Mouse (Mus musculus) bone marrow, adult 2 months (tissue): ENCODE measurements around the gene Cd2ap. TPM values are rescaled to one million over a fixed set of nuclear protein-coding genes. Genes with fewer than 3 reads are reported as not detected.

Experiments
- H3K27ac ChIP-seq: fragments of 200-500 bp; 2 replicates; pipeline ENCODE4 v1.5.1; 2012; ENCODE audit warnings: low read depth, mild to moderate bottlenecking, control low read depth, inconsistent platforms, low read length; ENCODE audit not compliant: control insufficient read depth, poor library complexity, insufficient read depth
- H3K4me1 ChIP-seq: fragments of 200-500 bp; 2 replicates; pipeline ENCODE4 v1.6.1; 2011; ENCODE audit warnings: low read length; ENCODE audit not compliant: control insufficient read depth, insufficient read depth
- H3K4me3 ChIP-seq: fragments of 200-500 bp; replicated peaks from 2 replicates; pipeline ENCODE3; 2011; ENCODE audit warnings: mild to moderate bottlenecking, low read depth, low read length, control low read depth; ENCODE audit not compliant: control insufficient read depth
- CTCF ChIP-seq: fragments of 200-500 bp; IDR thresholded peaks from 2 replicates; pipeline ENCODE4 v1.5.1; 2011; ENCODE audit warnings: low read length, control low read depth; ENCODE audit not compliant: control insufficient read depth, insufficient read depth
- POLR2A ChIP-seq: fragments of 200-500 bp; IDR thresholded peaks from 2 replicates; pipeline ENCODE4 v1.6.1; 2011; ENCODE audit warnings: low read depth, mild to moderate bottlenecking, control low read depth, low read length, borderline replicate concordance; ENCODE audit not compliant: control insufficient read depth
- WGBS: fragments of 180-500 bp; shearing (Covaris S2); methylation state at CpG from one replicate; pipeline ENCODE4 v1.1.7; 2018; 5-methylcytosine and 5-hydroxymethylcytosine counted together
- polyA plus RNA-seq: library from polyadenylated mRNA; stranded (reverse); fragments of >200 nt; gene quantifications from 2 replicates; pipeline ENCODE4 v1.2.4, GENCODE M21; 2011; ENCODE audit warnings: low replicate concordance; ENCODE audit not compliant: missing spikeins, insufficient read depth, insufficient read length

Gene Cd2ap
- polyA plus RNA-seq, 1 experiment = 11.5 TPM

DNA sequence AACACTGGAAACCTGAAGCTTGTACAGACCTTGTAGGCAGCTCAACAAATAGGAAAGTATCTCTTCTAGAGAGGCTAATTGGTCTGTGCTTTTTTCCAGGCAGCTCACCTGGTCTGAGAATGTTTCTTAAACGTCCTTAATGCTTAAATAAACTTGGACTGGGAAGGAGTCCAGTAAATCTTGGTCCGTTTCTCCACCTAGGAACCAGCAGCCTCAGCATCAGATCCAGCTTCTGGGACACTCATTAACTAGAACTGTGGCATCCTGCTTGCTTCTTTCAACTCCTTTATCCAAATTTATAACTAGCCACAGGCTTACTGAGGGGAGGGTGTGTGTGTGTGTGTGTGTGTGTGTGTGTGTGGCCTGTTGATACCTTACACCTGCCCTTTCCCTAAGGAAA lies 122.7 kb downstream of the Cd2ap start:
- TF ChIP-seq POLR2A = no peak
- TF ChIP-seq CTCF = no peak
- 49% methylated on average over 2 of the region's 2 CpGs for WGBS
- no peak overlapping the region for H3K4me3 ChIP-seq

DNA sequence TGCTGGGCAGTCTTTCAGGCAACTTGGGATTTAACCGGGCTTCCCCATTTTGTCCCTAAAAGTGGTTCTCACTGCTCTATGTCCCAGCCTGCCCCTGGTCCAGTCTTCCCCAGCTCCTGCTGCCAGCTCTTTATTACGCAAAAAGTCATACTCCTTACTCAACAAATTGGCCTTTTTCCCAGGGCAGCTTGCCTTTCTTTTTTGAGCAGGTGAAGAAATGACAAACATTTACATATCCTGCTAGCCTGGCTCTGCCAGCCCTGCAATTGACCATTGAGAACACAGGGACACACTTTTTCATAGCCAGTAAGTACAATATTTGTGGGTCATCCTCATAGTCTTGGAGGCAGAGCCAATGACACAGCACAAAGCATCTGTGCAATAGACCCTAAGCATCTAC lies 124.3 kb downstream of the Cd2ap start:
- 75% methylated on average over 2 of the region's 2 CpGs for WGBS
- Histone ChIP-seq H3K4me3 (no peak overlapping the region), H3K27ac (no peak overlapping the region), H3K4me1 (no peaks in the 10 kb centered on the region)
- TF ChIP-seq CTCF (no peak), POLR2A (no peak)

More for the DNA sequence above, 122.7 kb downstream of the Cd2ap start:
- H3K4me1 ChIP-seq = no peaks in the 10 kb centered on the region
- no peak overlapping the region for H3K27ac ChIP-seq

DNA sequence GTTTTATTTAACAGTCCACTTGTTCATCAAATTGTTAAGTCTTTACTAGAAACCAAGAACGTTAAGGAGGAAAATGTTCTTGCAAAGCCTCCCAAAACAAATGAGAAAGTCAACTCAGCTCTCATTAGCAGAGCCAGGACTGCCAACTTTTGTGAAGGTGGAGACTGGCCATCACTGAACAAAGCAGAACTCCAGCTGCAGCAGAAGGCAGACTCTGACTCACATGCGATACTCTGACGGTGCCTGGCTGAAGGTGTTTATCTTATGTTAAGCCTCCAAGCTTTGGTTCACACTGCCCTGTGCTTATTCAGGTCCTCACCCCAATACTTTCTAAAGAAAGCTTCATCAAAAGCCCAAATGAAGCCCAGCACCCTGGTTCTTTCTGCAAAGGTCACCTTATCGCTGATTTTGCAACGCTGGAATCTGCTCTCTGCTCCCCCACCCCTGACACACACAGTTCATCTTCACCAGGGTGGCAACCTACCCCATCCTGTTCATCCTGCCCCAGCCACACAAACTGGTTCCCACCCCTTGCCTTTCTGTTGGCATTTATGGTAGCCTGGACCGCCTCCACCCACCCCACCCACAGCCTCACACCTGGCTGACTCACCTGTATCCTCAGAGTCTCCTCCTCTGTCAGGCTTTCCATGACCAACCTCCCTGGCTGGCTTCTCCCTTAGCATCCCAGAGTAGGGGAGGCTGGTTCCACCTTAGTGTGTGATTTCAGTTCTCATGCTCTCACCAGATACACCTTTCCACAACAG lies 130.6 kb downstream of the Cd2ap start:
- Histone ChIP-seq H3K4me3 (no peak overlapping the region), H3K4me1 (no peaks in the 10 kb centered on the region), H3K27ac (no peak overlapping the region)
- WGBS = 70% methylated on average over 6 of the region's 6 CpGs
- TF ChIP-seq POLR2A = no peak
- TF ChIP-seq CTCF = no peak

Other genes with a start within 250 kb of the Cd2ap start
- gene Adgrf4, start 184.4 kb downstream of the Cd2ap start, polyA plus RNA-seq = not detected in 2 replicates
- gene Adgrf2, start 134.5 kb downstream of the Cd2ap start, polyA plus RNA-seq = not detected in 2 replicates
- gene Tnfrsf21, start 139.9 kb upstream of the Cd2ap start, polyA plus RNA-seq = 7.2 and 18.6 TPM in 2 replicates